Mouse (Mus musculus) spleen, embryonic (tissue): Measurements from ENCODE around the gene Dnajc7.
"Not testable (repeated sequence)": the region's sequence is repeated elsewhere in the genome, so short reads cannot be mapped to it uniquely, and the experiment has no call there.

Source experiments
- CTCF ChIA-PET: fragments of 350-600 bp; sonication (Branson Sonifier 250); formaldehyde crosslinking; loops from one replicate; lab custom pipeline; 2022; lab: Charles Lee

Dnajc7 gene

DNA sequence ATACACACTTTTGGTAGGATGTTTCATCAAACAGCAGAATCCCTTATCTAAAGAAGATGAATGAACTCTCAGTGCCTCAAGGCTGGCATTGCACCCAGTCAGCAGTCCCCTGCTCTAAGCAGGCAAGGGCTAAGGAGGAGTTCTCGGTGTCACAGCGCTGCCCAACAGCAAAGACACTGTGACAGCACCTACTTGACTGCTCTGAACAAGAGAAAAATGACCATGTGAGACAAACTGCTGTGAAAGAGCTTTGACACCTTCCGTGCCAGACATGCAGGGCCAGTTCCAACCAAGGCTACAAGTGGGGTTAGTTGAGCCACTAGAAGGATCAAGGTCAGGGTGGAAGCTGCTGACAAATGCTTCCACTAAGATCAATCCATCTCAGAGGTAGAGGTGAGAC, 34.8 kb downstream of the Dnajc7 start:
- CTCF ChIA-PET: no interaction called here

DNA sequence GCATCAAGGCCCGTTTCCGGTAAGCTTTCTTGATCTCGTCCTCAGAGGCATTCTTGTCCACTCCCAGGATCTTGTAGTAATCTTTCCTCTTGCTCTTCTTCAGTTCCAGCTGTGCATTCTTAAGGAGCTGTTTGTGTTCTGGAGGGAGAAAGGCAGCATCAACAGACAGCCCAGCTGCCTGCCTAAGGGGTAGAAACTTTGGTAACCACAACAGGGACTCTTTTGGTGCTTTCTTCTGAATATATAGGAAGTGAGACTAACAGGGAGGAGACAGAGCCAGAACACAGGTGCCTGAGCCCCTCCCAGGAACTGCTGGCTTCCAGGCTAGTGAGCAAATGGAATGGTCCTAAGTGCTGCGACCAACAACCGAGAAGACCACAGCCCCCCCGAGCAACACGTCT, 35.4 kb downstream of the Dnajc7 start:
- CTCF ChIA-PET: no interaction called here

GRCm38 (mm10) chr11:100582836-100583235, 37.1 kb downstream of the Dnajc7 start:
- CTCF ChIA-PET: no interaction called here

DNA sequence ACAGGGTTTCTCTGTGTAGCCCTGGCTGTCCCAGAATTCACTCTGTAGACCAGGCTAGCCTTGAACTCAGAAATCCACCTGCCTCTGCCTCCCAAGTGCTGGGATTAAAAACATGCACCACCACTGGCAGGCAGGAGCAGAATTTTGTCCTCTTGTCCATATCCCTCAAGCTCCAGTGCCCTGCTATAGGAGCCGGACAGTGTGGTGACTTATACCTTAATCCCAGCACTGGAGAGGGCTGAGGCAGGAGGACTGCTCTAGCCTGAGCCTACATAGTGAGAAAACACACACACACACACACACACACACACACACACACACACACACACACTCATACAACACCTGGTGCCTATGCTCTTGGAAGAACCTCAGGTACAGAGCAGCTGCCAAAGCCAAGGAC, 37.6 kb downstream of the Dnajc7 start:
- CTCF ChIA-PET: not testable (repeated sequence)

DNA sequence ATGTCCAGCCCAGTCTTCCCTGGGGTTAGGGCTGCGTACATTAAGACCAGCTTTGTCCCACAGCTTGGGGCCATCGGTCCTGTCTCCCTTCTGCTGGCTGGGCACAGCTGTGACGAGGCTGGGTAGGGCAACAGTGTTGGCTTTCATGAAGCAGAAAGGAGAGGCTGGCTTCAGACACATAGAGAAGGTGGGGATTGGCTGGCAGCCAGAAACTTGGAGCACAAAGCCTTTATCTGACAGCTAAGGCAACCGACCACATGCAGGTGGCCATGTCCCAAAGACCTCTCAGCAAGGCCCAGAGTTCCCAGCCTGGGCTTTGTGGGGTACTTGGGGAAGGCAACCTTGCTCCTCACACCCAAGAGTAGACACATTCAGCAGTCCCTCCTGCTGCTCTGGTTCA, 38.2 kb downstream of the Dnajc7 start:
- CTCF ChIA-PET: no interaction called here

- CTCF ChIA-PET: interaction anchor here (0.7 to 1.0 kb wide), 2 partner anchors 21 to 66 kb away, joined by 3 to 5 read pairs; no protein-coding TSS in a partner anchor
Measured at GRCm38 (mm10) chr11:100580275-100580674, 39.7 kb downstream of the Dnajc7 start.

- CTCF ChIA-PET: interaction anchor here (0.7 to 1.0 kb wide), 2 partner anchors 15 to 22 kb away, joined by 5 to 11 read pairs; no protein-coding TSS in a partner anchor
Measured at GRCm38 (mm10) chr11:100579116-100579799, 40.7 kb downstream of the Dnajc7 start.

DNA sequence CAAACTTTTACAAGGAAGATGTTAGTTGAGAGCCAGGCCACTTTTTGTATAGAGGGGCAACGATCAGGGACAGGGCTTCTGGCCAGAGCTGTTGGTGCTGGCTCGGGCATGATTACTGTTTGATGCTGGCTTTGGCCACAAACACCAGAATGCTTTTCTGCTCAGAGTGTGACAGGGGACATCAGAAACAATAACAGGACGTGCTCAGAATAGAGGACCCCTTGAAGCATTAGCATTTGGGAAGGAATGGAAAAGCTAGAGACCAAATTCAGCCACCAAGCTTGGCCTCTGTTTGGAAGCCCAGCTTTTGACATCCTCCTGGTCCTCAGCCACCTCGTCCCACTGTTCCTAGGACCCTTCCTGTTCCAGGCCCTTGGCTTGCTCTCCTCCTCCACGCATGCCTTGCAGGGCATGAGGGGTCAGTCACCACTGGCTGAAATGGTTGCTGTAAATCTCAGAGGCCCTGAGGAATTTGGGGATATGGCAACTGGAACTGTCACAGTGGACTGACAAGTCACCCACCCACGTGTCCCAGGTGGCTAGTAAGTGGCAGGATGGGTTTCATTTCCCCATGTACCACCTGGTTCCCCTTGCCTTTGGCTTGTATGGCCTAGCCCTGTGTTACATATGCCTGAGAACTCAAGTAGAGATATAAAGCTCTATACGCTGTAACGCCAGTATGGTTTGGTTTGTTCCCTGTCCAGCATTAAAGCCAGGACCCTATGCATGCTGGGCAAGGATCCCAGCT, 41.9 kb downstream of the Dnajc7 start:
- CTCF ChIA-PET: interaction anchor here (0.5 to 1.3 kb wide), 4 partner anchors 16 to 223 kb away, joined by 3 to 11 read pairs (median 3); partner anchors contain the start of genes Dnajc7 and Nkiras2

DNA sequence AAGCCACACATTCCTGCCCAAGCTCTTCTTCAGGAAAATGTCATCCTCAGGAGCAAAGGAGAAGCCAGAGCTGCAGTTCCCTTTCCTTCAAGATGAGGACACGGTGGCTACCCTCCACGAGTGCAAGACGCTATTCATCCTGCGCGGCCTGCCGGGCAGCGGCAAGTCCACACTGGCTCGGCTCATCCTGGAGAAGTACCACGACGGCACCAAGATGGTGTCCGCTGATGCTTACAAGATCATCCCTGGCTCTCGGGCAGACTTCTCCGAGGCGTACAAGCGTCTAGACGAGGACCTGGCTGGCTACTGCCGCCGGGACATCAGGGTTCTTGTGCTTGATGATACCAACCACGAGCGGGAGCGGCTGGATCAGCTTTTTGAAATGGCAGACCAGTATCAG, 43.7 kb downstream of the Dnajc7 start:
- CTCF ChIA-PET: no interaction called here

- CTCF ChIA-PET: no interaction called here
Measured at GRCm38 (mm10) chr11:100575484-100575855, 44.5 kb downstream of the Dnajc7 start.

GRCm38 (mm10) chr11:100574708-100575483, 45.1 kb downstream of the Dnajc7 start, which contains the start of gene Cnp:
Cnp (plus strand) TSS chr11:100574904.
- CTCF ChIA-PET: no interaction called here

- CTCF ChIA-PET: no interaction called here
Measured at GRCm38 (mm10) chr11:100574188-100574587, 45.8 kb downstream of the Dnajc7 start.

GRCm38 (mm10) chr11:100571202-100571567, 48.8 kb downstream of the Dnajc7 start:
- CTCF ChIA-PET: interaction anchor here (0.9 to 1.0 kb wide), 2 partner anchors 30 to 154 kb away, joined by 3 read pairs; no protein-coding TSS in a partner anchor

DNA sequence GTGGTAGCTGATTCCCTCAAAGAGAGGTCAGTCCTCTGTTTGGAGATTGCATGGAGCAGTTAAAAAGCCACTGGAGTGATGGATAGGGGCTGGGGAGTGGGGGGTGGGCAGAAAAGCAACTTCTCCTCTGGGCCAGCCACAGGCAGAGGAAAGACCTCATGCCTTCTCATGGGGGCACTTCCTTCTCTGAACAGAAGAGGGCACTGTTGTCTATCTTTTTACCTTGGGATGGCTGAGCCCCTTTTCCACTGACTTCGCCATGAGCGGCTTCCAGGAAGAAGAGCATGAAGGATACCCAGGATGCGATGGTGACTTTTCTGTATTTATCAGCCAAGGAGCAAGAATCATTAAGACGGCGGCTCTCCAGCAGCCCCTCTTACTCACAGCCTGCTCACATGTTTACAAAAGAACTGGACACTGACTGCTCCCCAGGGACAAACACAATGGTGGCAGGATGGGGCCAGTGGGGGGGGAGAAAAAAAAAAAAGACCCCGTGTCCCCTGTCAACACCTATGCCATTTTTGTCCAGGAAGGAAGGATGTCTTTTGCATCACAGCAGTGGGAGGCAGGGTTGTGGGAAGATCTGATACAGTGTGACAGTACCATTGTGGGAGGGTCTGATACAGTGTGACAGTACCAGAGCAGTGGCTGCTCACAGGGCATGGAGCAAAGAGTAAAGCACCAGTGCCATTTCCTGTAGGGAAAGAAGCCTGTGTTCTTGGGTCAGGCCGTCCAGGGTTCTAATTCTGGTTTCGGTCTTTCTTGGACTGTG, 49.4 kb downstream of the Dnajc7 start:
- CTCF ChIA-PET: interaction anchor here (0.9 to 1.0 kb wide), 2 partner anchors 130 to 155 kb away, joined by 3 read pairs; no protein-coding TSS in a partner anchor

- CTCF ChIA-PET: interaction anchor here (0.5 to 0.6 kb wide), 2 partner anchors 37 to 249 kb away, joined by 3 read pairs; no protein-coding TSS in a partner anchor
Measured at GRCm38 (mm10) chr11:100569789-100570188, 50.2 kb downstream of the Dnajc7 start.

GRCm38 (mm10) chr11:100568692-100569091, 51.3 kb downstream of the Dnajc7 start:
- CTCF ChIA-PET: interaction anchor here (1.7 kb wide), 1 partner anchor 9 kb away, joined by 3 read pairs; no protein-coding TSS in a partner anchor

DNA sequence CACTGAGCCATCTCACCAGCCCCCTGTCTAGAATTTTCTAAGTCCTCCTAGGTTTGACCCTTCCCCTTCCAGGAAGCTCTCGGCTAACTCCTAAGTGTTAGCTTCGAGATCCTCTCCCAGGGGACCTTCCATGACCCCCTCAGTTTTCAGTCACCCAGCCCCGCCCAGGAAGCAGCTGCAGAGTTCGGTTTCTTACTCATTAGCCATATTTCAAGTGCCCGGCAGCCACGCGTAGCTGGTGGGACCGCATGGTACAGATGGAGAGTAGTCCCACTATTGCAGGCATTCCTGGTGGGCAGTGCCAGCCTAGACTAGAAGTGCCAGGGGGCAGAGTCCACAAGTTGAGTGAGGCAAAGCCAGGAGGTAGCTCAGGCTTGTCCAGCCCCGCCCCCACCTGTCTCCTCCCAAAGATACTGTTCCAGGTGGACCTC, 52.1 kb downstream of the Dnajc7 start:
- CTCF ChIA-PET: interaction anchor here (0.6 to 1.7 kb wide), 3 partner anchors 8 to 125 kb away, joined by 3 read pairs; no protein-coding TSS in a partner anchor

DNA sequence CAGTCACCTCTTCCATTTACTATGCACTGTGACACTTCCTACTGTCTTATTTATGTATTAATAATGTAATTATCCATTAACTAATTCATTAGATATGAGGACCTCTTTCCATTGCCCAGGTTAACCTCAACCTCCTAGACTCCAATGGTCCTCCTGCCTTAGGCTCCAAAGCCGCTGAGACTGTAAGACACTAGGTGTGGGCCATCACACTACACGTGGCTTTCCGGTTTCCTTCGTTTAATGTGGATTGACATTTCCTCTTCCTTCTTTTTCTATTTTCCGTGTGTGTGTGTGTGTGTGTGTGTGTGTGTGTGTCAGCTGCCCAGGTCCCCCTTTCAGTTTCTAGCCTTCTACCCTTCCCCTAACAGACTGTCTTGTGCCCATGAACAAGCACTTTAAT, 52.7 kb downstream of the Dnajc7 start:
- CTCF ChIA-PET: interaction anchor here (0.6 kb wide), 1 partner anchor 106 kb away, joined by 3 read pairs; no protein-coding TSS in a partner anchor

GRCm38 (mm10) chr11:100564703-100565102, 55.3 kb downstream of the Dnajc7 start:
- CTCF ChIA-PET: interaction anchor here (0.5 to 0.7 kb wide), 3 partner anchors 12 to 380 kb away, joined by 3 to 8 read pairs (median 4); no protein-coding TSS in a partner anchor

- CTCF ChIA-PET: interaction anchor here (0.5 to 0.7 kb wide), 3 partner anchors 13 to 380 kb away, joined by 3 to 8 read pairs (median 4); no protein-coding TSS in a partner anchor
Measured at GRCm38 (mm10) chr11:100564297-100564696, 55.7 kb downstream of the Dnajc7 start.
